Comparison of ENCODE assay signal across 8 mouse cellular contexts in genomic region chr11:88069246-88069570, GRCm38 (mm10). TPM values are rescaled to one million over a fixed set of nuclear protein-coding genes. Genes with fewer than 3 reads are reported as not detected.
DNase-seq lines count a peak whose midpoint lies in the region; ATAC-seq and TF ChIP-seq lines count a peak whose summit lies in the region.

No protein-coding gene starts in this region.

- intact Hi-C loops in left cerebral cortex, postnatal 14 days (cut with DNase I), result loop anchor here (5.0 to 10.0 kb wide), 2 partner anchors 118 to 756 kb away; no protein-coding TSS in a partner anchor

- H3K4me2 ChIP-seq in kidney, embryonic 14.5 days (replicated peaks; ENCODE audit: low read depth, low read length), result peak overlapping the region; percentile 80
- peak overlapping the region; percentile 84 for H3K4me2 ChIP-seq in hindbrain, embryonic 14.5 days (replicated peaks)
- H3K4me2 ChIP-seq in midbrain, embryonic 15.5 days, result peak overlapping the region; percentile 86

- WGBS in kidney, embryonic 14.5 days, result 2% methylated on average over 8 of the region's 12 CpGs
- WGBS in hindbrain, embryonic 14.5 days, result under 1% methylated on average over 12 of the region's 12 CpGs
- WGBS in midbrain, embryonic 15.5 days, result under 1% methylated on average over 12 of the region's 12 CpGs

- H3K9me3 ChIP-seq in kidney, embryonic 14.5 days (ENCODE audit: control insufficient read depth, low read length), result no peaks in the 10 kb centered on the region
- H3K9me3 ChIP-seq in hindbrain, embryonic 14.5 days (ENCODE audit: control insufficient read depth, low read length), result no peaks in the 10 kb centered on the region
- H3K9me3 ChIP-seq in midbrain, embryonic 15.5 days, result no peaks in the 10 kb centered on the region

- H3K27me3 ChIP-seq in kidney, embryonic 14.5 days (ENCODE audit: control insufficient read depth, insufficient read depth, low read length), result no peaks in the 10 kb centered on the region
- no peaks in the 10 kb centered on the region for H3K27me3 ChIP-seq in hindbrain, embryonic 14.5 days (ENCODE audit: control insufficient read depth, insufficient read depth, low read length)
- no peaks in the 10 kb centered on the region for H3K27me3 ChIP-seq in midbrain, embryonic 15.5 days (replicated peaks)

- peaks cover 13% of the 10 kb centered on the region; the same call in 1 of the 2 replicates for H3K36me3 ChIP-seq in kidney, embryonic 14.5 days (ENCODE audit: control insufficient read depth, insufficient read depth, low read length)
- peaks cover 12% of the 10 kb centered on the region for H3K36me3 ChIP-seq in hindbrain, embryonic 14.5 days (replicated peaks; ENCODE audit: control insufficient read depth, insufficient read depth)
- H3K36me3 ChIP-seq in midbrain, embryonic 15.5 days (replicated peaks), result no peaks in the 10 kb centered on the region

- H3K9ac ChIP-seq in kidney, embryonic 14.5 days (ENCODE audit: low read depth, low read length), result peak overlapping the region; percentile 93
- H3K9ac ChIP-seq in hindbrain, embryonic 14.5 days, result peak overlapping the region; percentile 96
- peak overlapping the region; percentile 96 for H3K9ac ChIP-seq in midbrain, embryonic 15.5 days

- DNase-seq in kidney, adult 18-20 months, result no peak
- DNase-seq in brain, embryonic 14.5 days (ENCODE audit: low read depth), result peak; percentile 32
- DNase-seq in hindbrain, embryonic 14.5 days (ENCODE audit: low spot score), result no peak
- DNase-seq in left cerebral cortex, postnatal 14 days (ENCODE audit: low spot score in 2 of 2), result no peak
- DNase-seq in gastrocnemius, postnatal 25 days, result no peak
- no peak for DNase-seq in layer of hippocampus, postnatal 14 days (ENCODE audit: low spot score in 2 of 2)

- H3K4me3 ChIP-seq in kidney, embryonic 14.5 days (ENCODE audit: low read length), result peak overlapping the region; percentile 84
- peak overlapping the region; percentile 81 for H3K4me3 ChIP-seq in hindbrain, embryonic 14.5 days (replicated peaks; ENCODE audit: low read length)
- H3K4me3 ChIP-seq in midbrain, embryonic 15.5 days, result peak overlapping the region; percentile 89

- TF ChIP-seq CTCF in brain, embryonic 14.5 days (IDR thresholded peaks at IDR 0.05; ENCODE audit: borderline replicate concordance, extremely low read depth, insufficient read depth, insufficient read length), result no peak

- H3K27ac ChIP-seq in kidney, embryonic 14.5 days (ENCODE audit: low read depth, low read length), result peak overlapping the region; percentile 93; the same call in 1 of the 2 replicates
- H3K27ac ChIP-seq in hindbrain, embryonic 14.5 days, result peak overlapping the region; percentile 98
- peak overlapping the region; percentile 100 for H3K27ac ChIP-seq in midbrain, embryonic 15.5 days

- H3K4me1 ChIP-seq in kidney, embryonic 14.5 days (ENCODE audit: control insufficient read depth, insufficient read depth, low read length), result peaks cover 20% of the 10 kb centered on the region
- peaks cover 44% of the 10 kb centered on the region for H3K4me1 ChIP-seq in hindbrain, embryonic 14.5 days (replicated peaks; ENCODE audit: control insufficient read depth, insufficient read depth, low read length)
- H3K4me1 ChIP-seq in midbrain, embryonic 15.5 days, result peaks cover 52% of the 10 kb centered on the region

- TF ChIP-seq POLR2A in brain, embryonic 14.5 days (IDR thresholded peaks at IDR 0.05; ENCODE audit: borderline replicate concordance, extremely low read depth, insufficient read depth, insufficient read length, poor library complexity, severe bottlenecking), result no peak

- no peak; the same call in 1 of the 2 replicates for ATAC-seq in kidney, embryonic 14.5 days (ENCODE audit: low FRiP score, low TSS enrichment)
- no peak for ATAC-seq in hindbrain, embryonic 14.5 days (ENCODE audit: low FRiP score)
- no peak for ATAC-seq in midbrain, embryonic 15.5 days (replicated peaks)

RNA-seq across cellular contexts. Expression of gene Vezf1, which starts 1.1 kb away (rescaled TPM):
- 39.4 and 50.7 TPM in 2 replicates for polyA plus RNA-seq in kidney, embryonic 14.5 days (2014; fragmentation: Nextera tagmentation; extraction: Ambion mirVana)
- 45.0 and 58.4 TPM in 2 replicates for polyA plus RNA-seq in brain, embryonic 14.5 days (2012; rRNA removed)
- polyA plus RNA-seq in hindbrain, embryonic 14.5 days (2014; fragmentation: Nextera tagmentation; extraction: Ambion mirVana), result 48.3 and 50.2 TPM in 2 replicates
- polyA plus RNA-seq in midbrain, embryonic 15.5 days (2015; fragmentation: Nextera tagmentation; extraction: Ambion mirVana), result 50.6 and 52.2 TPM in 2 replicates
- 10 to 100 TPM; 24.4 to 25.3 TPM for total RNA-seq in left cerebral cortex, postnatal 14 days (2021)
- total RNA-seq in gastrocnemius, postnatal 25 days (2021), result 10 to 100 TPM; 47.1 to 47.6 TPM
- 10 to 100 TPM; 24.8 to 27.7 TPM for total RNA-seq in layer of hippocampus, postnatal 14 days (2021)

RNA-seq across cellular contexts. Expression of gene Srsf1, which starts 22.0 kb away (rescaled TPM):
- polyA plus RNA-seq in kidney, embryonic 14.5 days (2014; fragmentation: Nextera tagmentation; extraction: Ambion mirVana), result 273 and 432 TPM in 2 replicates
- polyA plus RNA-seq in brain, embryonic 14.5 days (2012; rRNA removed), result 456 and 624 TPM in 2 replicates
- polyA plus RNA-seq in hindbrain, embryonic 14.5 days (2014; fragmentation: Nextera tagmentation; extraction: Ambion mirVana), result 252 and 290 TPM in 2 replicates
- polyA plus RNA-seq in midbrain, embryonic 15.5 days (2015; fragmentation: Nextera tagmentation; extraction: Ambion mirVana), result 229 and 241 TPM in 2 replicates
- total RNA-seq in left cerebral cortex, postnatal 14 days (2021), result 100 to 1,000 TPM; 171 to 177 TPM
- total RNA-seq in gastrocnemius, postnatal 25 days (2021), result 10 to 100 TPM; 58.0 to 68.8 TPM
- total RNA-seq in layer of hippocampus, postnatal 14 days (2021), result 100 to 1,000 TPM; 202 to 214 TPM

RNA-seq across cellular contexts. Expression of gene Cuedc1, which starts 28.6 kb away (rescaled TPM):
- 13.2 and 17.0 TPM in 2 replicates for polyA plus RNA-seq in kidney, embryonic 14.5 days (2014; fragmentation: Nextera tagmentation; extraction: Ambion mirVana)
- polyA plus RNA-seq in brain, embryonic 14.5 days (2012; rRNA removed), result 33.1 and 53.2 TPM in 2 replicates
- 32.4 and 37.8 TPM in 2 replicates for polyA plus RNA-seq in hindbrain, embryonic 14.5 days (2014; fragmentation: Nextera tagmentation; extraction: Ambion mirVana)
- polyA plus RNA-seq in midbrain, embryonic 15.5 days (2015; fragmentation: Nextera tagmentation; extraction: Ambion mirVana), result 50.2 and 54.6 TPM in 2 replicates
- 10 to 100 TPM; 28.2 TPM for total RNA-seq in left cerebral cortex, postnatal 14 days (2021)
- total RNA-seq in gastrocnemius, postnatal 25 days (2021), result 10 to 100 TPM; 76.3 to 78.6 TPM
- total RNA-seq in layer of hippocampus, postnatal 14 days (2021), result 10 to 100 TPM; 32.0 to 32.1 TPM
